Mouse (Mus musculus) intestine, postnatal 0 days (tissue): ENCODE data around the gene Tenm1. TPM values are rescaled to one million over a fixed set of nuclear protein-coding genes. Genes with fewer than 3 reads are reported as not detected.

ENCODE experiments used
- ATAC-seq: fragments of 200-750 bp; cut with Nextera tagmentation; 2 replicates; pipeline ENCODE4 v1.8.0; 2017; ENCODE audit warnings: mild to moderate bottlenecking, moderate TSS enrichment, moderate library complexity
- H3K27ac ChIP-seq: fragments of 300-500 bp; sonication (generic); 2 replicates; pipeline ENCODE4 v1.5.1; 2014; ENCODE audit warnings: mild to moderate bottlenecking, low read depth, low read length, moderate library complexity
- H3K27me3 ChIP-seq: fragments of 300-500 bp; sonication (generic); replicated peaks from 2 replicates; pipeline ENCODE4 v1.6.1; 2014; ENCODE audit warnings: low read length, mixed read lengths; ENCODE audit not compliant: control insufficient read depth, insufficient read depth
- H3K36me3 ChIP-seq: fragments of 300-500 bp; sonication (generic); 2 replicates; pipeline ENCODE4 v1.6.1; 2014; ENCODE audit warnings: mild to moderate bottlenecking, moderate library complexity; ENCODE audit not compliant: control insufficient read depth, insufficient read depth
- H3K4me1 ChIP-seq: fragments of 300-500 bp; sonication (generic); replicated peaks from 2 replicates; pipeline ENCODE4 v1.6.1; 2014; ENCODE audit warnings: antibody characterized with exemption, low read length, mixed read lengths; ENCODE audit not compliant: control insufficient read depth, insufficient read depth
- H3K4me2 ChIP-seq: fragments of 300-500 bp; sonication (generic); replicated peaks from 2 replicates; pipeline ENCODE4 v1.6.1; 2014; ENCODE audit warnings: low read depth, mild to moderate bottlenecking, moderate library complexity
- H3K4me3 ChIP-seq: fragments of 300-500 bp; sonication (generic); 2 replicates; pipeline ENCODE4 v1.5.1; 2014; ENCODE audit warnings: low read depth, low read length
- H3K9ac ChIP-seq: fragments of 300-500 bp; sonication (generic); 2 replicates; pipeline ENCODE4 v1.6.1; 2014; ENCODE audit warnings: mild to moderate bottlenecking, low read depth, low read length
- H3K9me3 ChIP-seq: fragments of 300-500 bp; sonication (generic); 2 replicates; pipeline ENCODE4 v1.6.1; 2016; ENCODE audit warnings: mixed run types; ENCODE audit not compliant: control insufficient read depth
- CTCF ChIP-seq: sonication (generic); IDR thresholded peaks from 2 replicates; pipeline ENCODE4 v1.5.1; 2016; ENCODE audit warnings: low read depth, mild to moderate bottlenecking, control low read depth, antibody characterized with exemption, moderate library complexity
- WGBS: fragments of 180-500 bp; shearing (Covaris S2); extraction: QIAGEN DNeasy Blood & Tissue Kit; methylation state at CpG from one replicate; pipeline ENCODE4 v1.1.7; 2014; 5-methylcytosine and 5-hydroxymethylcytosine counted together
- polyA plus RNA-seq: library from polyadenylated mRNA; unstranded; fragments of >200 nt; fragmentation: Nextera tagmentation; extraction: Ambion mirVana; gene quantifications from 2 replicates; pipeline ENCODE4 v1.2.1, GENCODE M21; 2015

Gene Tenm1
- polyA plus RNA-seq, 1 experiment from 2014 or later = 0.23 TPM

DNA sequence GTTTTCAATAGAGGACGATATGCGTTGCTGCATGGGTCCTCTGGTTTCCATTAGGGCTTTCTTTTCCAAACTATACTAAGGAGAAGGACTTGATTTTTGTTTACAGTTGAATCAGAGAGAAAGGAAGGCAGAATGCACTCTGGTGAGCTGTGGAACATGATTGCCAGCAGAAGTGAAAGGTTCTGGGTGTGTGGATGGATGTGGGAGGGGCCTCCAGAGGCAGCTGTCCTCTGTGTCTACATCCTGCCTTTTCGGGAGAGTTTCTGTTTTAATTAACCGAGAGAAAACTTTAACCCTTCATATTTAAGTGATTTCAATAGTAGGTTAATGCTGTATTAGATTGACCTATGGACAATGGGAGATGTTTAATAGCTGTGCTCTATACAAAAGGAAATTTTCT, 880.4 kb downstream of the Tenm1 start:
- ATAC-seq = no peak
- H3K27me3 ChIP-seq = no peaks in the 10 kb centered on the region
- no peak overlapping the region for H3K27ac ChIP-seq
- H3K9me3 ChIP-seq = no peaks in the 10 kb centered on the region
- WGBS = 62% methylated on average over 4 of the region's 4 CpGs
- TF ChIP-seq CTCF = no peak
- no peak overlapping the region for H3K9ac ChIP-seq
- no peaks in the 10 kb centered on the region for H3K4me1 ChIP-seq
- no peaks in the 10 kb centered on the region for H3K36me3 ChIP-seq
- no peak overlapping the region for H3K4me3 ChIP-seq
- no peak overlapping the region for H3K4me2 ChIP-seq

DNA sequence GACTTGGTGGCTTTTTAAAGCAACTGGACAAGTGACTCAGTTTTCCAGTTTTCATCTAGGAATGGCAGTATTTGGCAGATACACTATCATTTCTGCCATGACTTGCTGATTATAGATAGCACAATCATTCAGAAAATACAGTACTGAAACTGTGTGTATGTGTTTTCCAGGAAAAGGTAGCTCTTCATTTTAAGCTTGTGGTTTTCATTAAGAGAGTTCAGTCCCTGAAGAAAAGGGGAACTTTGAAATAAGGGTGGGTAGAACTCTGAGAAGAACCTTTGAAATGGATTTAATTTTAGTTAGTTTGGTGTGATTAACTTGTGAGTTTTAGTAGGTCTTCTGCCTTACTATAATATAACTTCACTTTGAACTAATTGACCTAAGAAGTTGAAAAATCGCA, 883.9 kb downstream of the Tenm1 start:
- Histone ChIP-seq H3K27ac (no peak overlapping the region), H3K4me2 (no peak overlapping the region), H3K9ac (no peak overlapping the region), H3K4me3 (no peak overlapping the region), H3K9me3 (no peaks in the 10 kb centered on the region), H3K36me3 (no peaks in the 10 kb centered on the region), H3K27me3 (no peaks in the 10 kb centered on the region), H3K4me1 (no peaks in the 10 kb centered on the region)
- ATAC-seq = no peak
- WGBS = 93% methylated on average over 1 of the region's 1 CpGs
- TF ChIP-seq CTCF = no peak

DNA sequence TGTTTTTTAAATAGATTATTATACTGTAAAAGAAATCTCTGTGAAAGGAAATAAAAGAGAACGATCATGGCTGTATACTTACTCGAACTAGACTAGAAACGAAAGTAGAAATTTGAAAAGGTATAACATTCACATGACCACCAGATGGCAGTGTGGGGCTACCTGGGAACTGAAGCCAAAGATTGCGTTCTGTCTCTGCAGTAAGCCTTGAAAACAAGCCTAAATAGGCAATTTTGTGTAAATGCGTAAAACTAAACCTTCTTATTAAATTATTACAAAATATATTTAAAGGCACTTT, 888.2 kb downstream of the Tenm1 start:
- H3K27me3 ChIP-seq = no peaks in the 10 kb centered on the region
- no peak for ATAC-seq
- H3K9ac ChIP-seq = no peak overlapping the region
- peak overlapping the region; percentile 56 for H3K4me2 ChIP-seq
- H3K9me3 ChIP-seq = no peaks in the 10 kb centered on the region
- no peak overlapping the region for H3K27ac ChIP-seq
- no peaks in the 10 kb centered on the region for H3K36me3 ChIP-seq
- H3K4me1 ChIP-seq = no peaks in the 10 kb centered on the region
- peak overlapping the region; percentile 34 for H3K4me3 ChIP-seq
- peak; percentile 81 for TF ChIP-seq CTCF
- 27% methylated on average over 5 of the region's 5 CpGs for WGBS

DNA sequence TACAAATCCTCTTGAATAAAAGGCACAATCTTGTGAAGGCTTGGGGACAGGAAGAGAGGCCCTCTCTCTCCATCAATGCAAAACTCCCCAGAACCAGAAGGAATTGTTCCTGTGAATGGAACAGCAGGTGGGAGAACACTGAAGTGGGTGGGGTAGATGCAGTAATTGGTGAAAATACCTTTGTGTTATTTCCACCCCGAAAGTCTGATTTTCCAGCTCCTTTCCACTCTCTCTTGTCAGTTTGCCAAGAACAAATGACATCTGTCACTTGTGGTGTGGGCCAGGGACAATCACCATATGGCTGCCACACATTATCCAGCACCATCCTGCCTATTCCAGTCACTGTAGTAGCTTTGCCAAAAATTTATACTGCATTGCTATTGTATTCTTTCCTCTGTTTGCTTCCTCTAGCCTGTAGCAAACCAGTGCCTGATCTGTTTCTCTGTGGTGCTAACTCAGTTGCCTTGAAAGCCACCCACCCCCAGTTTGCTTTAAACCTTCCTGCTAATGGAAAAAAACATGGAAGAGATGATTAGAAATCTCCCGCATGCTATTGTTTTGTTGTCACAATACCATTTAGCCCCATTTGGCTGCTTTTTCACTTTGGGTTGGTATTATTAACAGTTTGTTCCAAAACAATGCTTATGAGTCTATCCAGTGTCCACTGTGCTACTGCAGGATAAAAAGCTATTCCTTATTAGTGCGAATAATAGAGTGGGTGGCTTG, 888.7 kb downstream of the Tenm1 start:
- Histone ChIP-seq H3K9me3 (no peaks in the 10 kb centered on the region), H3K4me1 (no peaks in the 10 kb centered on the region), H3K27me3 (no peaks in the 10 kb centered on the region), H3K4me2 (peak overlapping the region; percentile 56), H3K9ac (no peak overlapping the region), H3K4me3 (peak overlapping the region; percentile 34), H3K36me3 (no peaks in the 10 kb centered on the region), H3K27ac (no peak overlapping the region)
- 33% methylated on average over 3 of the region's 3 CpGs for WGBS
- TF ChIP-seq CTCF = no peak
- no peak for ATAC-seq

DNA sequence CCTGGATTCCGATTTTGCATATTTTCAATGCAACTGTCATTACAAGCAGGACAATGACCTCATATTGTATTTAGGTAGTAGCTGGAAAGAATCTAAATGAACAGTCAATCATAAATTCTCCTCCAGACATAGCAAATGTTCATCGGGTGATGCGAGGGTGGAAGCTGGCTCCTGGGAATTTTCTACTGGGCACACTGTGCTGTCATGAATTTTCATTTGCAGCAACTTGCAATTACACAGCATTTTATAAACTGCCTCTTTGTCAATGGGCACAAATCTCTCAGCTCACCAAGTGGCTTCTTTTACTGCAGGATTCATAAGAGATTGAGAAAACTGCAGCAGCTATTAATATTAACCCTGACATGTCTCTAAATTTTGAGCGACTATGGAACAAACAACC, 898.2 kb downstream of the Tenm1 start:
- Histone ChIP-seq H3K9ac (no peak overlapping the region), H3K4me2 (no peak overlapping the region), H3K36me3 (no peaks in the 10 kb centered on the region), H3K9me3 (no peaks in the 10 kb centered on the region), H3K27me3 (no peaks in the 10 kb centered on the region), H3K4me1 (no peaks in the 10 kb centered on the region), H3K4me3 (no peak overlapping the region), H3K27ac (no peak overlapping the region)
- TF ChIP-seq CTCF = no peak
- 82% methylated on average over 4 of the region's 4 CpGs for WGBS
- ATAC-seq = no peak

DNA sequence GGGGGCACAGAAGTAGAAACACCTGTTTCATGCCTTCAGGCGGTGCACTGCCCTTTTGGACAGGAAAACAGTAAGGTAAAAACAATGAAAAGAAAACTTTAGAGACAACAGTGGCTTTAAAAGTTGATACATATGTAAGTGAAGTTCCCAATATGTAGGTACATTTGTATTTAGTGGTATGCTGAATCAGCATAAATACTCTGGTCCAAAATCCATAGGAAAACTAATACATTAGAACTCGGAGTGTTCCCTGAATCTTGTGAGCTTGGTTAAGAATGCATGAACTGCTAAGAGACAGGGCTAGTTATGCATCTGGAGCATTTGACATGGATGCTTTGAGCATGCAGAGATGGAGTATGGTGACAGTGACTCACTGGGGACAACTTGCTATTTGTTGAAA, 906.1 kb downstream of the Tenm1 start:
- Histone ChIP-seq H3K4me1 (no peaks in the 10 kb centered on the region), H3K27me3 (no peaks in the 10 kb centered on the region), H3K36me3 (no peaks in the 10 kb centered on the region), H3K27ac (no peak overlapping the region), H3K4me3 (no peak overlapping the region), H3K9ac (no peak overlapping the region), H3K9me3 (no peaks in the 10 kb centered on the region), H3K4me2 (no peak overlapping the region)
- ATAC-seq = no peak
- WGBS = 87% methylated on average over 2 of the region's 2 CpGs
- TF ChIP-seq CTCF = no peak

DNA sequence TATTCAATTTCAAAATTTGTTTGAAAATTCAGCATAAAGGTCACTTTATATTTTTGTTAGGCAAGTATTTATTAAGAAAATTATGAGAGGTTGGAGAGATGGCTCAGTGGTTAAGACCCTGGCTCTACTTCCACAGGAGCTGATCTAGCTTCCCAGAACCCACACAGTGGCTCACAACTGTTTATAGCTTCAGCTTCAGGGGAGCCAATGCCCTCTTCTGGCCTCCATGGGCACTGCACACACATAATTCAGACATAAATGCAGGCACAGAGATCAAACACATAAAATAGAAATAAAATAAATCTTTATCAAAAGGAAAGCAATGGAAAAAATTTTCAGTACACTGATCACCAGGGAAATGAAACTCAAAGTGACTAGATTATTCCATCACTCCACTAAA, 916.4 kb downstream of the Tenm1 start:
- Histone ChIP-seq H3K9ac (no peak overlapping the region), H3K4me2 (no peak overlapping the region), H3K4me1 (no peaks in the 10 kb centered on the region), H3K27me3 (no peaks in the 10 kb centered on the region), H3K4me3 (no peak overlapping the region), H3K9me3 (no peaks in the 10 kb centered on the region), H3K27ac (no peak overlapping the region), H3K36me3 (no peaks in the 10 kb centered on the region)
- ATAC-seq = no peak
- peak; percentile 50 for TF ChIP-seq CTCF
